9 mouse cellular contexts compared by ENCODE assay signal in genomic region chr1:161269346-161269745, GRCm38 (mm10). TPM values are rescaled to one million over a fixed set of nuclear protein-coding genes. Genes with fewer than 3 reads are reported as not detected.
DNase-seq lines count a peak whose midpoint lies in the region; ATAC-seq and TF ChIP-seq lines count a peak whose summit lies in the region.
"Had no signal": no experiment of that assay in that cellular context is flagged by ENCODE, and none has a peak within 500 bp of the region (broad histone marks: within the 10 kb centered on the region; RNA-seq: fewer than 3 reads in every experiment).

No protein-coding gene starts in this region.

- no peak overlapping the region for H3K27ac ChIP-seq in hindbrain, embryonic 13.5 days
- no peak overlapping the region for H3K27ac ChIP-seq in hindbrain, embryonic 12.5 days
- peak overlapping the region; percentile 66 for H3K27ac ChIP-seq in liver, postnatal 0 days (ENCODE audit: low read depth)
- no peak overlapping the region for H3K27ac ChIP-seq in thymus, adult 2 months (ENCODE audit: control insufficient read depth, insufficient read depth, low read length)
- H3K27ac ChIP-seq: midbrain, embryonic 12.5 days had no signal

- no peak overlapping the region for H3K9ac ChIP-seq in hindbrain, embryonic 13.5 days
- no peak overlapping the region for H3K9ac ChIP-seq in hindbrain, embryonic 12.5 days
- H3K9ac ChIP-seq in liver, postnatal 0 days (replicated peaks) = no peak overlapping the region
- H3K9ac ChIP-seq: midbrain, embryonic 12.5 days had no signal

- peak; percentile 30 for DNase-seq in adrenal gland, postnatal 10 days
- no peak for DNase-seq in adrenal gland, adult 8-10 months
- DNase-seq in liver, postnatal 0 days = no peak
- no peak for DNase-seq in thymus, adult 2 months
- DNase-seq in kidney, postnatal 25 days = no peak

- no peaks in the 10 kb centered on the region for H3K36me3 ChIP-seq in hindbrain, embryonic 13.5 days
- H3K36me3 ChIP-seq in hindbrain, embryonic 12.5 days = no peaks in the 10 kb centered on the region
- no peaks in the 10 kb centered on the region for H3K36me3 ChIP-seq in liver, postnatal 0 days (replicated peaks; ENCODE audit: insufficient read depth, low read length)
- no peaks in the 10 kb centered on the region for H3K36me3 ChIP-seq in thymus, adult 2 months (ENCODE audit: control insufficient read depth, insufficient read depth, low read length)
- H3K36me3 ChIP-seq: midbrain, embryonic 12.5 days had no signal

- peak; percentile 49; the same call in 1 of the 2 replicates for ATAC-seq in hindbrain, embryonic 13.5 days (ENCODE audit: low FRiP score)
- no peak for ATAC-seq in hindbrain, embryonic 12.5 days (ENCODE audit: low FRiP score)
- ATAC-seq in common myeloid progenitor, adult 5-6 weeks (replicated peaks; ENCODE audit: low read depth, poor library complexity, severe bottlenecking) = peak; percentile 57
- ATAC-seq in liver, postnatal 0 days = peak; percentile 56

- TF ChIP-seq EP300 in liver, postnatal 0 days (IDR thresholded peaks at IDR 0.05; ENCODE audit: low read depth) = no peak

- no peak for TF ChIP-seq POLR2A in thymus, adult 2 months (IDR thresholded peaks at IDR 0.05; ENCODE audit: control insufficient read depth, extremely low read depth, insufficient read depth, low read length, poor library complexity)

- H3K4me2 ChIP-seq in hindbrain, embryonic 13.5 days = no peak overlapping the region
- no peak overlapping the region for H3K4me2 ChIP-seq in hindbrain, embryonic 12.5 days (replicated peaks)
- H3K4me2 ChIP-seq in liver, postnatal 0 days (ENCODE audit: low read depth, low read length) = no peak overlapping the region
- H3K4me2 ChIP-seq: midbrain, embryonic 12.5 days had no signal

- H3K4me1 ChIP-seq in hindbrain, embryonic 13.5 days (replicated peaks) = no peaks in the 10 kb centered on the region
- no peaks in the 10 kb centered on the region for H3K4me1 ChIP-seq in hindbrain, embryonic 12.5 days
- peaks cover 24% of the 10 kb centered on the region for H3K4me1 ChIP-seq in liver, postnatal 0 days (ENCODE audit: insufficient read depth)
- no peaks in the 10 kb centered on the region for H3K4me1 ChIP-seq in thymus, adult 2 months (replicated peaks; ENCODE audit: control insufficient read depth, insufficient read depth, low read length)
- H3K4me1 ChIP-seq: midbrain, embryonic 12.5 days had no signal

- no peak overlapping the region for H3K4me3 ChIP-seq in hindbrain, embryonic 13.5 days
- H3K4me3 ChIP-seq in hindbrain, embryonic 12.5 days = no peak overlapping the region
- H3K4me3 ChIP-seq in liver, postnatal 0 days (ENCODE audit: low read depth, low read length) = no peak overlapping the region
- no peak overlapping the region for H3K4me3 ChIP-seq in thymus, adult 2 months (ENCODE audit: control insufficient read depth, insufficient read depth, low read length)
- H3K4me3 ChIP-seq: midbrain, embryonic 12.5 days had no signal

- 74% methylated on average over 4 of the region's 4 CpGs for WGBS in hindbrain, embryonic 13.5 days
- WGBS in hindbrain, embryonic 12.5 days = 83% methylated on average over 4 of the region's 4 CpGs
- 59% methylated on average over 4 of the region's 4 CpGs for WGBS in liver, postnatal 0 days (ENCODE audit: insufficient replicate concordance)
- WGBS in thymus, adult 2 months = 89% methylated on average over 4 of the region's 4 CpGs

- no peak for TF ChIP-seq CTCF in liver, postnatal 0 days (IDR thresholded peaks at IDR 0.05; ENCODE audit: low read depth)
- TF ChIP-seq CTCF in thymus, adult 2 months (IDR thresholded peaks at IDR 0.05; ENCODE audit: borderline replicate concordance, control insufficient read depth, extremely low read depth, insufficient read depth, low read length, poor library complexity) = no peak

- H3K9me3 ChIP-seq in hindbrain, embryonic 13.5 days = no peaks in the 10 kb centered on the region
- no peaks in the 10 kb centered on the region for H3K9me3 ChIP-seq in hindbrain, embryonic 12.5 days (replicated peaks)
- H3K9me3 ChIP-seq in liver, postnatal 0 days (ENCODE audit: low read length) = no peaks in the 10 kb centered on the region
- H3K9me3 ChIP-seq: midbrain, embryonic 12.5 days had no signal

- no peaks in the 10 kb centered on the region for H3K27me3 ChIP-seq in hindbrain, embryonic 13.5 days
- H3K27me3 ChIP-seq in hindbrain, embryonic 12.5 days = no peaks in the 10 kb centered on the region
- H3K27me3 ChIP-seq in liver, postnatal 0 days (ENCODE audit: insufficient read depth, low read length) = no peaks in the 10 kb centered on the region
- H3K27me3 ChIP-seq in thymus, adult 2 months (ENCODE audit: control insufficient read depth, insufficient read depth, low read length) = no peaks in the 10 kb centered on the region
- H3K27me3 ChIP-seq: midbrain, embryonic 12.5 days had no signal

RNA-seq across cellular contexts. Expression of gene Prdx6, which starts 18.3 kb away (rescaled TPM):
- 100 to 1,000 TPM; 360 to 367 TPM for total RNA-seq in adrenal gland, postnatal 10 days (2021)
- total RNA-seq in adrenal gland, adult 8-10 months (2022) = 100 to 1,000 TPM; 240 to 766 (median 475) TPM
- 209 and 223 TPM in 2 replicates for polyA plus RNA-seq in hindbrain, embryonic 13.5 days (2015; fragmentation: Nextera tagmentation; extraction: Ambion mirVana)
- 314 and 331 TPM in 2 replicates for polyA plus RNA-seq in hindbrain, embryonic 12.5 days (2016; fragmentation: Nextera tagmentation; extraction: Ambion mirVana)
- 389 and 411 TPM in 2 replicates for total RNA-seq in common myeloid progenitor, adult 5-6 weeks (2017)
- 516 and 560 TPM in 2 replicates for polyA plus RNA-seq in liver, postnatal 0 days (2015; fragmentation: Nextera tagmentation; extraction: Ambion mirVana)
- 63.8 and 80.0 TPM in 2 replicates for polyA plus RNA-seq in thymus, adult 2 months (2012; rRNA removed)
